Mouse (Mus musculus): Measurements from ENCODE around the gene Gnai2.

GRCm38 (mm10) chr9:107624951-107625350 lies 10.2 kb downstream of the Gnai2 start:
- no peak for TF ChIP-seq EP300 (IDR thresholded peaks at IDR 0.05; ENCODE audit: low read depth)
- no peak for TF ChIP-seq CTCF (IDR thresholded peaks at IDR 0.05; ENCODE audit: low read depth)
